Mouse (Mus musculus): Measurements from ENCODE around the gene Odc1.

Gene Odc1

DNA sequence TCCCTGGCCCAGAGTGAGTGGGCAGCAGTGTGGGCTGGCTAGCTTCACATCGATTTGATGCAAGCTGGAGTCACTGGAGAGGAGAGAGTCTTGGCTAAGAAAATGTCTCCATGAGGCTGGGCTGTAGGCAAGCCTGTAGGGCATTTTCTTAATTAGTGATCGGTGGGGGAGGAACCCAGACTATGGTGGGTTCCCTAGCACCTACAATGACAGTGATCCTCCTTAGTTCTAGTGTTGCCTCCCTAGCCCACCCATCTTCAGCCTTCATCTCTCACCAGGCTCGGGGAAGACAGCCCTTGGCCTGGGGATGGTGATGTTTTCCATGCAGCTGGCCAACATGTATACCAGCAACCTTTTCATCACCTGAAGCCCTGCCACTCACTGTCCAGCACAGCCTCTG is 43.8 kb downstream of the Odc1 start:
- DNase-seq (ENCODE audit: low read depth, low spot score): no peak

DNA sequence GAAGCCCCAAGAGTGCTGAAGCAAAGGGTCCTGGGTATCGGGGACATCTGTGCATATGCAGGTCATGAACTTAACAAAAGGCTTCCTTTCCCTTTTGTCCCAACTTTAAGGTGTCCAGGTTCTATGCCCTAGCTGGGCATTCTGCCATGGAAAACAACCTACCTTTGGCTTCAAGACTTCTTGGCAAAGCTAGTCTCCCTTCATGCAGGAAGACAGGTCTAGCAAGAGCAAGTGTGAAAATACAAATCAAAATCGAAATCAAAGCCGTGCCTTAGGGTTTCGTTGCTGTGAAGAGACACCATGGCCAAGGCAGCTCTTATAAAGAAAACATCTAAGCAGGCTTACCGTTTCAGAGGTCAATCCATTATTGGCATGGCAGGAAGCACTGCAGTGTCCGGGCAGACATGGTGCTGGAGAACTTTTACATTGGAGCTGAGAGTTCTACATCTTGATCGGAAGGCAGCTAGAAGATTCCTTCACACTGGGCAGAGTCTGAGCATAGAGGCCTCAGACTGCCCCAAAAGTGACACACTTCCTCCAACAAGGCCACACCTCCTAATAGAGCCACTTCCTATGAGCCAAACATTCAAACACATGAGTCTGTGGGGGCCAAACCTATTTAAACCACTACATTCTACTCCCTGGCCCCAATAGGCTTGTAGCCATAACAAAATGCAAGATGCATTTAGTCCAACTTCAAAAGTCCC is 44.5 kb downstream of the Odc1 start:
- DNase-seq (ENCODE audit: low read depth, low spot score): no peak

- DNase-seq (ENCODE audit: low read depth, low spot score): no peak
These were observed 46.7 kb downstream of the Odc1 start for GRCm38 (mm10) chr12:17591249-17591648.

- no peak for DNase-seq (ENCODE audit: low read depth, low spot score)
These were observed 49.4 kb downstream of the Odc1 start for GRCm38 (mm10) chr12:17593956-17594355.

- no peak for DNase-seq (ENCODE audit: low read depth, low spot score)
These were observed 50.1 kb downstream of the Odc1 start for GRCm38 (mm10) chr12:17594701-17595100.

DNA sequence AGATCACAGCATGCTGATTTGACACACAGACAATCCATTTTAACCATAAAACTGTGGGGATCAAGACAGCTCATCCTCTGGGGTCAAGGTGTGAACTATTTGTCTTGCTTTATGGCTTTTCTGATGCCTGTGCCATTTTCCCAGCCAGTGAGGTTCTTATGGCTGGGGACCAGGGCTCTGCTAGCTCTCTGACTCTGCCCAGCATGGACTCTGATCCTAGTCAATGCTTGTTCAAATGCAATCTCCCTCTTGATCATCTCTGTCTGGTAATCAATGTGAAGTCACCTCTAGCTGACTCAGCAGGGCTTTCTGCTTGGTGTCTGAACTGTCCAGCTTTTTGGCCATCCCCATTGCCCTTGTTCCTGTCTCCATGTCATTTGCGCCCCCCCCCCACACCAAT is 50.6 kb downstream of the Odc1 start:
- no peak for DNase-seq (ENCODE audit: low read depth, low spot score)

Measured in R1 (cell line).